In the genomic region with DNA sequence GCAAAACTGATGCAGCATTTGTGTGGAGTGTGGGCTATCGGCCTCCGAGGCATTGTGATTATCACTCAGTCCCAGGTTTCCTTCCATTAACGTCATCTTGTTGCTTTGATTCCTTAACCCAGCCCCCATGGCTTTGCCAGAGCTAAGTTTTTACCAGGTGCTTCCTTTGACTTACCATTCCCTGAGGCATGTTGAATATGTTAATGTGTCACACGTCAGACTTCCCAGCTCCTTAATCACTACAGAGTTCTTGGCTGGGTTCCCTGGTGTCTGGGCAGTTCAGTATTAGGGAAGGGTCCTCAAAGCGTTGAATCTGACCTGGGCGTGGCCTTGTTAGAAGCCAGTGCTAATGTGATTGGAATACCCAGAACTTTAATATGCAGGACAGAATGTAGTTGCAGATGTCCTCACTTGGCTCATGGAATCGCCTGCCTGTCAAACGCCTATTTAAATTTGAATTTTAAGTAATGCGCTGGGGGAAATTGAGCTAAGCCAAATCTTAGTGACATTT, we compare ENCODE assay signal across 10 mouse cellular contexts. TPM values are rescaled to one million over a fixed set of nuclear protein-coding genes. Genes with fewer than 3 reads are reported as not detected.
DNase-seq lines count a peak whose midpoint lies in the region; ATAC-seq and TF ChIP-seq lines count a peak whose summit lies in the region.
"Had no signal": no experiment of that assay in that cellular context is flagged by ENCODE, and none has a peak within 500 bp of the region (broad histone marks: within the 10 kb centered on the region; RNA-seq: fewer than 3 reads in every experiment).

No protein-coding gene starts in this region.

- H3K9ac ChIP-seq in midbrain, embryonic 13.5 days (replicated peaks), result no peak overlapping the region
- peak overlapping the region; percentile 17; the same call in 1 of the 2 replicates for H3K9ac ChIP-seq in heart, adult 2 months (ENCODE audit: low read depth, low read length)
- no peak overlapping the region for H3K9ac ChIP-seq in intestine, embryonic 15.5 days
- no peak overlapping the region for H3K9ac ChIP-seq in stomach, embryonic 15.5 days
- H3K9ac ChIP-seq: neural tube, embryonic 12.5 days had no signal

- TF ChIP-seq EP300 in heart, adult 2 months (IDR thresholded peaks at IDR 0.05; ENCODE audit: insufficient read depth, low read depth, low read length), result no peak

- no peak overlapping the region for H3K27ac ChIP-seq in midbrain, embryonic 13.5 days
- no peak overlapping the region for H3K27ac ChIP-seq in midbrain, embryonic 10.5 days (replicated peaks)
- H3K27ac ChIP-seq in heart, adult 2 months, result peak overlapping the region; percentile 51
- peak overlapping the region; percentile 76 for H3K27ac ChIP-seq in intestine, embryonic 15.5 days
- H3K27ac ChIP-seq in stomach, embryonic 15.5 days, result peak overlapping the region; percentile 64; the same call in 1 of the 2 replicates
- H3K27ac ChIP-seq: neural tube, embryonic 12.5 days had no signal

- H3K36me3 ChIP-seq in midbrain, embryonic 13.5 days, result no peaks in the 10 kb centered on the region
- no peaks in the 10 kb centered on the region for H3K36me3 ChIP-seq in midbrain, embryonic 10.5 days
- peaks cover 17% of the 10 kb centered on the region for H3K36me3 ChIP-seq in heart, adult 2 months (ENCODE audit: control insufficient read depth, insufficient read depth, low read length)
- no peaks in the 10 kb centered on the region for H3K36me3 ChIP-seq in intestine, embryonic 15.5 days
- no peaks in the 10 kb centered on the region for H3K36me3 ChIP-seq in stomach, embryonic 15.5 days
- H3K36me3 ChIP-seq: neural tube, embryonic 12.5 days had no signal

- intact Hi-C loops in heart, adult 2 months (cut with DNase I), result no loop called here

- no peak for TF ChIP-seq POLR2A in heart, adult 2 months (IDR thresholded peaks at IDR 0.05; ENCODE audit: insufficient read depth, low read depth, low read length)

- H3K4me2 ChIP-seq in midbrain, embryonic 13.5 days (replicated peaks), result no peak overlapping the region
- H3K4me2 ChIP-seq in intestine, embryonic 15.5 days (replicated peaks), result peak overlapping the region; percentile 32; the same call in 1 of the 2 replicates
- peak overlapping the region; percentile 16; the same call in 1 of the 2 replicates for H3K4me2 ChIP-seq in stomach, embryonic 15.5 days
- H3K4me2 ChIP-seq: neural tube, embryonic 12.5 days had no signal

- TF ChIP-seq CTCF in heart, adult 2 months (IDR thresholded peaks at IDR 0.05), result no peak

- H3K9me3 ChIP-seq in midbrain, embryonic 13.5 days, result no peaks in the 10 kb centered on the region
- H3K9me3 ChIP-seq in midbrain, embryonic 10.5 days (replicated peaks), result no peaks in the 10 kb centered on the region
- H3K9me3 ChIP-seq in intestine, embryonic 15.5 days, result no peaks in the 10 kb centered on the region
- no peaks in the 10 kb centered on the region for H3K9me3 ChIP-seq in stomach, embryonic 15.5 days
- H3K9me3 ChIP-seq: neural tube, embryonic 12.5 days had no signal

- no peak for DNase-seq in midbrain, embryonic 10.5 days (ENCODE audit: low spot score)
- DNase-seq in heart, adult 2 months, result no peak
- DNase-seq in cerebellum, postnatal 4 days (ENCODE audit: low spot score in 2 of 2), result no peak
- DNase-seq: thymus, adult 2 months had no signal

- no peak overlapping the region for H3K4me3 ChIP-seq in midbrain, embryonic 13.5 days (replicated peaks)
- H3K4me3 ChIP-seq in midbrain, embryonic 10.5 days, result no peak overlapping the region
- no peak overlapping the region for H3K4me3 ChIP-seq in heart, adult 2 months
- no peak overlapping the region for H3K4me3 ChIP-seq in intestine, embryonic 15.5 days (replicated peaks)
- H3K4me3 ChIP-seq in stomach, embryonic 15.5 days (replicated peaks), result no peak overlapping the region
- H3K4me3 ChIP-seq: neural tube, embryonic 12.5 days had no signal

- WGBS in midbrain, embryonic 13.5 days, result 55% methylated on average over 9 of the region's 9 CpGs
- WGBS in midbrain, embryonic 10.5 days, result 87% methylated on average over 9 of the region's 9 CpGs
- WGBS in heart, adult 2 months, result 37% methylated on average over 9 of the region's 9 CpGs
- WGBS in intestine, embryonic 15.5 days, result 65% methylated on average over 9 of the region's 9 CpGs
- 62% methylated on average over 9 of the region's 9 CpGs for WGBS in stomach, embryonic 15.5 days

- peaks cover 18% of the 10 kb centered on the region for H3K4me1 ChIP-seq in midbrain, embryonic 13.5 days (replicated peaks)
- peaks cover 43% of the 10 kb centered on the region for H3K4me1 ChIP-seq in midbrain, embryonic 10.5 days
- H3K4me1 ChIP-seq in heart, adult 2 months (ENCODE audit: control insufficient read depth, insufficient read depth, low read length), result peaks cover 39% of the 10 kb centered on the region
- peaks cover 22% of the 10 kb centered on the region for H3K4me1 ChIP-seq in intestine, embryonic 15.5 days (replicated peaks)
- H3K4me1 ChIP-seq in stomach, embryonic 15.5 days, result peaks cover 33% of the 10 kb centered on the region; the same call in 1 of the 2 replicates

- peak; percentile 59 for ATAC-seq in midbrain, embryonic 13.5 days
- no peak for ATAC-seq in intestine, embryonic 15.5 days
- ATAC-seq in stomach, embryonic 15.5 days (ENCODE audit: insufficient read depth, low FRiP score, low read depth), result no peak
- no peak for ATAC-seq in erythroblast, adult 5-6 weeks (replicated peaks; ENCODE audit: low FRiP score, poor library complexity, severe bottlenecking)
- no peak for ATAC-seq in megakaryocyte, adult 5-6 weeks (ENCODE audit: poor library complexity, severe bottlenecking)

- H3K79me2 ChIP-seq in heart, adult 2 months (replicated peaks; ENCODE audit: control insufficient read depth, insufficient read depth, low read length), result no peaks in the 10 kb centered on the region; the same call in 1 of the 2 replicates

- no peaks in the 10 kb centered on the region for H3K27me3 ChIP-seq in midbrain, embryonic 13.5 days
- no peaks in the 10 kb centered on the region for H3K27me3 ChIP-seq in midbrain, embryonic 10.5 days (ENCODE audit: low read depth, poor library complexity, severe bottlenecking)
- no peaks in the 10 kb centered on the region for H3K27me3 ChIP-seq in heart, adult 2 months (ENCODE audit: control insufficient read depth, insufficient read depth, low read length)
- no peaks in the 10 kb centered on the region for H3K27me3 ChIP-seq in intestine, embryonic 15.5 days (replicated peaks)
- H3K27me3 ChIP-seq in stomach, embryonic 15.5 days (replicated peaks), result no peaks in the 10 kb centered on the region
- H3K27me3 ChIP-seq: neural tube, embryonic 12.5 days had no signal

RNA-seq across cellular contexts. Expression of gene Itpr1, which starts 23.6 kb away (rescaled TPM):
- polyA plus RNA-seq in midbrain, embryonic 13.5 days (2015; fragmentation: Nextera tagmentation; extraction: Ambion mirVana), result 2.9 and 4.8 TPM in 2 replicates
- polyA plus RNA-seq in midbrain, embryonic 10.5 days (2016; fragmentation: Nextera tagmentation; extraction: Ambion mirVana), result 6.5 and 7.2 TPM in 2 replicates
- total RNA-seq in heart, adult 2 months (2021), result 10 to 100 TPM; 37.9 to 47.6 TPM
- 14.0 and 32.8 TPM in 2 replicates for polyA plus RNA-seq in heart, adult 2 months (2012; rRNA removed)
- polyA plus RNA-seq in intestine, embryonic 15.5 days (2015; fragmentation: Nextera tagmentation; extraction: Ambion mirVana), result 8.4 and 9.0 TPM in 2 replicates
- polyA plus RNA-seq in stomach, embryonic 15.5 days (2015; fragmentation: Nextera tagmentation; extraction: Ambion mirVana), result 9.4 and 13.1 TPM in 2 replicates
- total RNA-seq in erythroblast, adult 5-6 weeks (2015; ENCODE audit: low replicate concordance), result 14.0 and 15.0 TPM in 2 replicates
- total RNA-seq in erythroblast, adult 5-6 weeks (2017; ENCODE audit: low replicate concordance), result 10.1 and 19.4 TPM in 2 replicates
- 51.2 and 55.7 TPM in 2 replicates for total RNA-seq in megakaryocyte, adult 5-6 weeks (2015)
- 127 and 135 TPM in 2 replicates for total RNA-seq in megakaryocyte, adult 5-6 weeks (2017)

RNA-seq across cellular contexts. Expression of gene Sumf1, which starts 51.1 kb away (rescaled TPM):
- polyA plus RNA-seq in midbrain, embryonic 13.5 days (2015; fragmentation: Nextera tagmentation; extraction: Ambion mirVana), result 9.5 and 10.5 TPM in 2 replicates
- 11.4 and 12.6 TPM in 2 replicates for polyA plus RNA-seq in midbrain, embryonic 10.5 days (2016; fragmentation: Nextera tagmentation; extraction: Ambion mirVana)
- total RNA-seq in heart, adult 2 months (2021), result 10 to 100 TPM; 12.1 to 13.5 TPM
- polyA plus RNA-seq in heart, adult 2 months (2012; rRNA removed), result 11.0 and 11.8 TPM in 2 replicates
- 22.0 and 22.3 TPM in 2 replicates for polyA plus RNA-seq in intestine, embryonic 15.5 days (2015; fragmentation: Nextera tagmentation; extraction: Ambion mirVana)
- polyA plus RNA-seq in stomach, embryonic 15.5 days (2015; fragmentation: Nextera tagmentation; extraction: Ambion mirVana), result 23.1 and 26.1 TPM in 2 replicates
- total RNA-seq in erythroblast, adult 5-6 weeks (2015; ENCODE audit: low replicate concordance), result 5.2 and 8.6 TPM in 2 replicates
- 5.3 TPM in 2 replicates for total RNA-seq in erythroblast, adult 5-6 weeks (2017; ENCODE audit: low replicate concordance)
- 43.7 and 48.2 TPM in 2 replicates for total RNA-seq in megakaryocyte, adult 5-6 weeks (2015)
- 44.8 and 49.1 TPM in 2 replicates for total RNA-seq in megakaryocyte, adult 5-6 weeks (2017)

Comparison
In these comparisons a context has a peak if more than half of its experiments do, and no peak if none do; other contexts are left out.
1. H3K27ac ChIP-seq: peak in heart, adult 2 months (single experiment), intestine, embryonic 15.5 days (single experiment) and stomach, embryonic 15.5 days (single experiment); none in midbrain, embryonic 13.5 days (single experiment) and midbrain, embryonic 10.5 days (single experiment).